Mouse (Mus musculus): ENCODE measurements at regions not wholly inside any gene's neighbourhood (a gene's known extent, or its start where the extent isn't known, plus 50 kb on each side); places are given as distances from the start of the nearest gene placed in this dataset.

DNA sequence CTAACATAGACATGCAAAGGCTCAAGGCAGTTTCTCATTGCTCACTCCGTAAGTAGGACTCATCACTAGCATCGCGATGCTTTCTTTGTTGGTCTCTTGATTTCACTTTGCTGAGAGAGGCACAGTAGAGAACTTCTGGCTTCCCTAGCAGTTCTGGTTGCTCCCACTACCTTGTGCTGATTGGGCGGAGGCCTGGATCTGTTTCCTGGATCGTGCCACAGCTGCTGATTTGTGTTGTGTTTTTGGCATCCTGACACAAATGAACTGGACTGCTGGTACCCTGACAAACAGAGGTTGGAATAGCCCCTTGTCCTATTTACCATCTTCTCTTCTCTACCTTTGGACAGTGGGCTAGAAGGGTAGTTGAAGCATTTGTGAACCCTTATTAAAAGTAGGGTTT, 522.0 kb downstream of the Ptprc start:
- Histone ChIP-seq H3K4me2 (no peak overlapping the region), H3K4me1 (peaks cover 5% of the 10 kb centered on the region)

DNA sequence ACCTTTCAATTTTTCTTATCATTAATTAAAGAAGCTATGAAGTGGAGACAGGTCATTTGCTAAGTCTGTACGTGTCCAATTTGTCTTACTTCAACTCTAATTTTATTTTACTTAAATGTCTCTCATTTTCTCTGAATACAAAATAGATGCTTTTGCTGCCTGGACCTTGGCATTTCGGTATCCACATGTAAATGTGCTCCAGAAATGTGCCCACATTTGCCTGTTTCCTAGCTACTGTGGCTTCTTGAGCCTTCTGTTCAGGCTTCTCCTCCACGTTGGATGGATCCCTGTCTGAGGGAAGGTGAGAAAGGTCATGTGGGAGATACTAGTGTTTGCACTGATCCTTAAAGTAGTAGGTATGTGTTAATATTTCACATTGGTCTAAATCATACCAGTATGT, 524.9 kb downstream of the Ptprc start:
- H3K9me3 ChIP-seq (replicated peaks), result no peaks in the 10 kb centered on the region
- ATAC-seq (ENCODE audit: low FRiP score), result no peak
- WGBS, result 67% methylated on average over 3 of the region's 3 CpGs
- no peaks in the 10 kb centered on the region for H3K27me3 ChIP-seq (replicated peaks)
- H3K36me3 ChIP-seq, result no peaks in the 10 kb centered on the region
- H3K27ac ChIP-seq (replicated peaks), result no peak overlapping the region
- H3K9ac ChIP-seq (replicated peaks), result no peak overlapping the region
- no peak overlapping the region for H3K4me2 ChIP-seq
- H3K4me1 ChIP-seq, result no peaks in the 10 kb centered on the region; the same call in 1 of the 2 replicates
- no peak overlapping the region for H3K4me3 ChIP-seq (replicated peaks)

More for the DNA sequence above, 522.0 kb downstream of the Ptprc start:
- Histone ChIP-seq H3K27me3 (replicated peaks) (no peaks in the 10 kb centered on the region), H3K9ac (replicated peaks) (no peak overlapping the region), H3K36me3 (no peaks in the 10 kb centered on the region), H3K4me3 (replicated peaks) (no peak overlapping the region), H3K27ac (replicated peaks) (no peak overlapping the region), H3K9me3 (replicated peaks) (no peaks in the 10 kb centered on the region)
- no peak for ATAC-seq (ENCODE audit: low FRiP score)
- WGBS, result 72% methylated on average over 5 of the region's 5 CpGs

DNA sequence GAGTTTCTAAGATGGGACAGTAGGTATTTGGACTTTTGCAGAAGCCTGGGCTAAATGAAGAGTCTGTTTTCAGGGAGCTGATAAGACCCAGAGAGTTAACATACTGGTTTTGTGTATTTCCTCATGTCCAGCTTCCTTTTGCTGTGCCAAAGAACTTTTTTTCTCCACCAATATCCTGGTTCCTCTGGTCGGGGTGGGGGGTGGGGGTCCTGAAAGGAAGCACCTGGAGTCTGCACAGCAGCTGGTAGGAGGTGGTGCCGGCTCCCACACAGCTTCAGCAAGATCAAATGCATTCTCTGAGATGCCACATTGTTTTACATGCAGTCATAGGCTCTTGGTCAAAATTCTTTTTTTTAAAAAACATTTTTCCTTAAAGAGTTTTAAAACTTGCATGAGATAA, 525.4 kb downstream of the Ptprc start:
- WGBS, result 13% methylated on average over 2 of the region's 2 CpGs
- no peaks in the 10 kb centered on the region for H3K27me3 ChIP-seq (replicated peaks)
- H3K4me1 ChIP-seq, result no peaks in the 10 kb centered on the region; the same call in 1 of the 2 replicates
- H3K27ac ChIP-seq (replicated peaks), result no peak overlapping the region
- no peak for ATAC-seq (ENCODE audit: low FRiP score)
- H3K36me3 ChIP-seq, result no peaks in the 10 kb centered on the region
- H3K9ac ChIP-seq (replicated peaks), result no peak overlapping the region
- no peaks in the 10 kb centered on the region for H3K9me3 ChIP-seq (replicated peaks)
- no peak overlapping the region for H3K4me2 ChIP-seq
- no peak overlapping the region for H3K4me3 ChIP-seq (replicated peaks)

DNA sequence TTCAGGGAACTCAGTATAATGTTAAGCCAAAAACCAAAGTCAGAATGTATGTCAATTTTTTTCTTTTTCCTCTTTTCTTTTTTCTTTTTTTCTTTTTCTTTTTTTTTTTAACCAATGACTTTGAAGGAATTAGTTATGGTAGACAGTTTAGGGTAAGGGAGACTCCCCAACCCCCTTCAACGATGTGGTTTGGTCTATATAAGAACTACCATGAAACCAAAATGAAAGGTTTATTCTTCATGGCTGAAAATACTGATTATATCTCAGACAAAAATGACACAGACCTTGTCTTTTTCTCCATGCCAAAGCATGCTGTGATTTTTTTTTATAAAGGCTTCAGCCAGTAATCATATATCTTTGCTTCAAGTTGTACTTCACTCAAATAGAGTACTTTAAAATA, 526.7 kb downstream of the Ptprc start:
- no peak for ATAC-seq (ENCODE audit: low FRiP score)
- Histone ChIP-seq H3K36me3 (no peaks in the 10 kb centered on the region), H3K9ac (replicated peaks) (no peak overlapping the region), H3K4me2 (no peak overlapping the region), H3K4me1 (peaks cover 6% of the 10 kb centered on the region), H3K27ac (replicated peaks) (no peak overlapping the region), H3K27me3 (replicated peaks) (no peaks in the 10 kb centered on the region), H3K4me3 (replicated peaks) (no peak overlapping the region), H3K9me3 (replicated peaks) (no peaks in the 10 kb centered on the region)
- WGBS, result 68% methylated on average over 1 of the region's 1 CpGs

DNA sequence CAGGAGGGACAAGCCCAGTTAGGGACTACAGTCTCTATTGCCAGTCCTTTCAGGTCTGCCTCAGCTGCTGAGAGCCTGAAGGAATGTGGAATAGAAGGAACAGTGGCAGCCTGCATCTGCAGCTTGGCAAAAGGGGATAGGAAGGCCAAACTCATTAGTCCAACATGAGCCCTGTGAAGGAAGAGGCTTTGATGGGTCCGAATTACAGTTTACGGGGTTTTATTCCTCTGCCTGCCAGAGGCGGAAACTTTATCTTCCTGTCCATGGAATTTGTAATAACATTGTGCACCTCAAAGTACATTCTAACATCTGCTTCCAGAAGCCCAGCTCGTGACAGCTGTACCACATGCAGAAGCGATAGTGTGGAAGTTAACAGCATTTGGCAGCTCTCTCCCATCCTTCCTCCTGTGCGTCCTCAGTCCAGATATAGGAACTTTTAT, 530.9 kb downstream of the Ptprc start:
- no peak overlapping the region for H3K27ac ChIP-seq (replicated peaks)
- H3K9ac ChIP-seq (replicated peaks), result no peak overlapping the region
- no peak overlapping the region for H3K4me2 ChIP-seq
- H3K9me3 ChIP-seq (replicated peaks), result no peaks in the 10 kb centered on the region
- 62% methylated on average over 6 of the region's 6 CpGs for WGBS
- H3K4me1 ChIP-seq, result peaks cover 9% of the 10 kb centered on the region; the same call in 1 of the 2 replicates
- ATAC-seq (ENCODE audit: low FRiP score), result no peak
- no peaks in the 10 kb centered on the region for H3K27me3 ChIP-seq (replicated peaks)
- no peaks in the 10 kb centered on the region for H3K36me3 ChIP-seq
- no peak overlapping the region for H3K4me3 ChIP-seq (replicated peaks)

DNA sequence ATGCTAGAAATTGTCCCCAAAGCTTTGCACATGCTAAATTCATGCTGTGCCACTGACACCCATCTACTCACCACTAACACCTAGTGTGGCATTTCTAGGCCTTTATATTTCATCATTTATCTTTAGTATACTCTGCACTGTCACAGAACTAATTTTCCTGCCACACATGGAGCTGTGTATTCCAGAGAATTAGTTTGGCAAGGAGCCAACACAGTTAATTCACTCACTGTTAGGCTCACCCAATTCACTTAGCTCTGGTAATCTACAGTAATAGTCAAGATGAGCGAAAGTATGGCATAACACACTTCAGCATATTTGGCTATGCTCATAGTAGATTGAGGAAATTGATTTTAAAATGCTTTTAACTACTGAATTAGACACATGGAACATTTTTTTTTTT, 532.0 kb downstream of the Ptprc start:
- no peaks in the 10 kb centered on the region for H3K9me3 ChIP-seq (replicated peaks)
- H3K27me3 ChIP-seq (replicated peaks), result no peaks in the 10 kb centered on the region
- H3K4me3 ChIP-seq (replicated peaks), result no peak overlapping the region
- H3K4me2 ChIP-seq, result no peak overlapping the region
- peaks cover 9% of the 10 kb centered on the region; the same call in 1 of the 2 replicates for H3K4me1 ChIP-seq
- H3K9ac ChIP-seq (replicated peaks), result no peak overlapping the region
- ATAC-seq (ENCODE audit: low FRiP score), result peak; percentile 59; the same call in 1 of the 2 replicates
- no peak overlapping the region for H3K27ac ChIP-seq (replicated peaks)
- 56% methylated on average over 1 of the region's 1 CpGs for WGBS
- no peaks in the 10 kb centered on the region for H3K36me3 ChIP-seq

DNA sequence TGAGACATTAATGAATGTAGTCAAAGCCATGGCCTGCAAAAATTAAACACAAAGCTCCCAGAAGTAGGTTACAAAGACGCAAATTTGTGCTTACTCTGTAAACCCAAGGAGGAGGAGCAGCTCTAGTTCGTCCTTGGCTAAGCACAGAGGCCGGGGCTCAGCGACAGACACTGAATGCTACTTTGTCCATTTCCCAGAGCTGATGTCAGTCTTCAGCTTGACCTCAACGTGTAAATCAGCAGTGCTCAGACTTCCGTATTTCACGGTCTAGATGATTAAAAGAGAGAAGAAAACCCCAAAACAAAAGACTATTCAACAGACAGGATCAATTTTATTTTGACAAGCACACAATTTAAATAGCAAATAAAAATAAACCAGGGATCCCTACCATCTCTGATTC, 534.7 kb downstream of the Ptprc start:
- Histone ChIP-seq H3K36me3 (no peaks in the 10 kb centered on the region), H3K27ac (replicated peaks) (no peak overlapping the region), H3K27me3 (replicated peaks) (no peaks in the 10 kb centered on the region), H3K4me2 (no peak overlapping the region), H3K4me3 (replicated peaks) (no peak overlapping the region), H3K4me1 (peaks cover 9% of the 10 kb centered on the region; the same call in 1 of the 2 replicates), H3K9me3 (replicated peaks) (no peaks in the 10 kb centered on the region), H3K9ac (replicated peaks) (no peak overlapping the region)
- no peak for ATAC-seq (ENCODE audit: low FRiP score)
- WGBS, result 10% methylated on average over 7 of the region's 7 CpGs

DNA sequence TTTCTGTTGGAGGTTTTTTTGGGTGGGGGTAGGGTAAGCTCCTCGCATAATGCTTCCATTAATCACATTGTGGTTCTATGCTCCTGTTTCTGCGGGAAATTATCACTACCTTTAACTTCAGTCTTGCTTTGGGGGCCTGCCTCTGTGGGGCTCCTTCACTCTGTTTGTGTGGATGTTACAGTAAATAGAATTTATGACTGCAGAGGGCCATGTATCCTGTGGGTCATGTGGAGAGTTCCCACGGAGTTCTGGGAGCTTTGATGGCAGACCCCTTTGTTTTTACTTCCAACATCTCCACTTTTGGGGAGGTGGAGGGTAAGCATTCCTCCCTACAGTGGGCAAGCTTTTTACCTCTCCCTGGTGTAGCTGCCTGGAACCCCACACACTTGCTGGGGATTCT, 538.6 kb downstream of the Ptprc start:
- Histone ChIP-seq H3K36me3 (no peaks in the 10 kb centered on the region), H3K27ac (replicated peaks) (no peak overlapping the region), H3K9ac (replicated peaks) (no peak overlapping the region), H3K9me3 (replicated peaks) (no peaks in the 10 kb centered on the region), H3K27me3 (replicated peaks) (no peaks in the 10 kb centered on the region), H3K4me3 (replicated peaks) (no peak overlapping the region), H3K4me1 (peaks cover 3% of the 10 kb centered on the region; the same call in 1 of the 2 replicates), H3K4me2 (no peak overlapping the region)
- ATAC-seq (ENCODE audit: low FRiP score), result no peak
- 13% methylated on average over 3 of the region's 3 CpGs for WGBS

DNA sequence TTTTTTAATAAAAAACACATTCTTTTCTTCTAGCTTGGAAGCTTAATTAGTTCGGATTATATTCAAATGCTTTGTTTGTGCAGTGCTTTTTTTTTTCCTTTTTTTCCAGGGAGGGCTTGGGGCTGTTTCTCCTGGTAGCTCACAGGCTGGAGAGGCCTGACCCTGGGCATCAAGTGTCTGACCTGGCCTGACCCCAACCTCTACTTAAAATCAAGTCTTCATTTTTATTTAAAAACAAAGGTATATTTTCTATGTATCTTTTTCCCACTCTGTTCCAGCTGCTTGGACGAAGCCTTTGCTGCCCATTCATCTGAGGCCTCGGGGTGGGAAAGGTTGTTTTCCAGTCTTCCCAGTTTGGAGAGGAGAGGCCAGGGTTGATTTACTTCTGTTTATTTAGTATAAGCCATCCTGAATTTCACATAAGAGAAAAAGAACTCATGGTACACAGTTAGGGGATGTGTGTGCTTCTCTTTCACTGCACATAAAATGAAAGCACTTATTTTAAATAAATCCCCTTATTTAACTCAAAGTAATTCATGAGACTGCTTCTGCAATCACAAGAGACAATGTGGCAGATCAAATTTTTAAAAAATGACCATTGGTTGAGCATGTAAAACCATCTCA, 539.1 kb downstream of the Ptprc start:
- H3K36me3 ChIP-seq, result no peaks in the 10 kb centered on the region
- ATAC-seq (ENCODE audit: low FRiP score), result no peak
- H3K4me3 ChIP-seq (replicated peaks), result no peak overlapping the region
- H3K27me3 ChIP-seq (replicated peaks), result no peaks in the 10 kb centered on the region
- H3K27ac ChIP-seq (replicated peaks), result no peak overlapping the region
- peaks cover 3% of the 10 kb centered on the region; the same call in 1 of the 2 replicates for H3K4me1 ChIP-seq
- no peak overlapping the region for H3K9ac ChIP-seq (replicated peaks)
- 20% methylated on average over 3 of the region's 3 CpGs for WGBS
- H3K4me2 ChIP-seq, result no peak overlapping the region
- no peaks in the 10 kb centered on the region for H3K9me3 ChIP-seq (replicated peaks)

DNA sequence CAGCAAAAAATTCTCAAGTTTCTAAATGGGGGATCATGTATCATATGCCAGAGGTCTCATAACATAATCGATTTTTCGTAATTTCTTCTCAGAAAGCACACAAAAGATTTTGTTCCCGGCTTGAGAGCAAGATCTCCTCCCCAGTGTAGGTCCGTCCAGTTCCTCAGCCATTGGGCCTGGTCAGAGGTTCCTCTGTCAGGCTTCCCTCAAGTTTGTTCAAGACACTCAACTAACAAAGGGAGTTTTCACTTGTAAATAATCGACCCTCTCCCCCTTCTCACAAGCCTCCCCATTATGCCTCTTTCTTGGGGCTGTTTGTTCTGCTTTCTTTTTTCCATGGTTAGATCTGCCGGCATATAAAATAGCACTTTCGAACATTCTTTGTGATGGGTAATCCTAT, 539.7 kb downstream of the Ptprc start:
- Histone ChIP-seq H3K4me3 (replicated peaks) (no peak overlapping the region), H3K27ac (replicated peaks) (no peak overlapping the region), H3K9me3 (replicated peaks) (no peaks in the 10 kb centered on the region), H3K4me1 (peaks cover 1% of the 10 kb centered on the region; the same call in 1 of the 2 replicates), H3K36me3 (no peaks in the 10 kb centered on the region), H3K4me2 (no peak overlapping the region), H3K27me3 (replicated peaks) (no peaks in the 10 kb centered on the region), H3K9ac (replicated peaks) (no peak overlapping the region)
- 15% methylated on average over 7 of the region's 7 CpGs for WGBS
- ATAC-seq (ENCODE audit: low FRiP score), result no peak

DNA sequence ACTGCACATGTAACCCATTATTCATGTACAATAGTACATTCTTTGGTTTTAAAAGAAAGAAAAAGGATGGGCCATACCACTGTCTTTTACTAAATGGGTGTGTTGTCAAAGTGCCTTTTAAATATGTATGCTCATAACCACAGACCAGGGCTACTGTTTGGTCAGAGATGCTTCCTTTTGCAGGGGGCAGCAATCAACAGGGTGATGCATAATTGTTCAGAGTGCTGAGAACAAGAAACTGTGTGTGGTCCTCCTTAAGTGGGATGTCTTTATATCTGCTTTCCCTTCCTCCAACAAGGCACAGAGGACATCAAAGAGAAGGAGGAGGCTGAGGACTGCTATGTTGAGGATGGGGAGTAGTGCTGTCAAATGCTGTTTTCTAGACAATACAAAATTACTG, 544.0 kb downstream of the Ptprc start:
- Histone ChIP-seq H3K4me3 (replicated peaks) (no peak overlapping the region), H3K27ac (replicated peaks) (no peak overlapping the region), H3K9ac (replicated peaks) (no peak overlapping the region), H3K9me3 (replicated peaks) (no peaks in the 10 kb centered on the region), H3K4me2 (no peak overlapping the region), H3K27me3 (replicated peaks) (no peaks in the 10 kb centered on the region), H3K4me1 (no peaks in the 10 kb centered on the region), H3K36me3 (no peaks in the 10 kb centered on the region)
- ATAC-seq (ENCODE audit: low FRiP score), result no peak

DNA sequence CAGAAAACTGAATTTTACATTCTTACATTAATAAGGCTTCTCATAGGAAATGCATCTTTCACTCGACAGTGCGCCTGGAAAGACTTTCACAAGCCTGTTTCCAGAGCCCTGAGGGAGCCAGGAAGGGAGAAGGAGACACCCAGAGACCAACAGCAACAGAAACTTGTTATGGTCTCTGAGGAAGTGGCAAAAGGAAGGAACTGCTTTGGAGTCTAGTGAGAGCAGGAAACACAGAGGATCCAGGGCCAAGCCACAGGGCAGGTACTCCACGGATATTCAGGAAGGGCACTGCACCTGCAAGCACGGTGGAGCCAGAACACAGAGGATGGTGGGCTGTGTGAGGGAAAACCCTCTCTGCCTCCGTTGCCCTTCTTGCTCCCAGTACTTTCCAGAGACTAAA, 554.8 kb downstream of the Ptprc start:
- ATAC-seq (ENCODE audit: low FRiP score), result no peak
- Histone ChIP-seq H3K4me3 (replicated peaks) (no peak overlapping the region), H3K9me3 (replicated peaks) (no peaks in the 10 kb centered on the region), H3K36me3 (no peaks in the 10 kb centered on the region), H3K4me2 (no peak overlapping the region), H3K9ac (replicated peaks) (no peak overlapping the region), H3K27ac (replicated peaks) (no peak overlapping the region), H3K27me3 (replicated peaks) (no peaks in the 10 kb centered on the region), H3K4me1 (no peaks in the 10 kb centered on the region)
- WGBS, result 88% methylated on average over 5 of the region's 5 CpGs

All from neural tube, embryonic 15.5 days (tissue).